Mouse (Mus musculus): ENCODE measurements at regions not wholly inside any gene's neighbourhood (a gene's known extent, or its start where the extent isn't known, plus 50 kb on each side); places are given as distances from the start of the nearest gene placed in this dataset.

DNA sequence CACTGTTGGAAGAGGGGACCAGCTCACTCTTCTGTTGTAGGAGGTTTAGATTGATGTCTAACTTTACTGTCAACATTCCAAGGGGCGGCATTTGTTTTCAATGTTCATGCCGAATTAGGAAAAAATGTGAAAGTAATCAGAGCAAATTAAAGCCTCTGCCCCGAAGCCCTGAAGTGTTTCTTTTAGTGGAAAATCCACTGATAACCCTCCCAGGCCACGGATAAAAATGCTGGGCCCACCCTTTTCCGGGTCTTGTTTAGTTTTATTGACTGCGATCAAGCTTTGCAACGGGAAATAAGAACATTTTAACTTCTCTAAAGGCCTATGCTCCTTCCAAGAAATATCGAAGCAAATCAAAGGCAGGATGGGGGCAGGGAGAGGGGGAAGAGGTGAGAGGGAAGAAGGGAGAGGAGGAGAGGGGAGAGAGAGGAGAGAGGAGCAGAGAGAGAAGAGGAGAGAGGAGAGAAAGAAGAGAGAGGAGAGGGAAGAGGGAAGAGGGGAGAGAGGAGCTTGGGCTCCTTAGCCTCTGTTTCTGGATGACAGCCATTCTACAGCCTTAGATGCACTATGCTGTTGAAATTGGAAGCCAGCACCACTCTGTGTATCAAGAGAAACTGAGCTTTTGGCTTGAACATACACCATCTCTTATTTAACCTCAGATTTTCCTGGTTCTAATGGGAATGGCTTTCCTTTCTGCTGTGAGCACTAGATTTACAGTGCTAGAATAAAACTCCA lies 140.3 kb upstream of the Palmd start:
- no peak overlapping the region for H3K27ac ChIP-seq (ENCODE audit: low read depth, low read length)
- ATAC-seq (replicated peaks; ENCODE audit: insufficient number of reproducible peaks, low FRiP score, low TSS enrichment) = no peak

GRCm38 (mm10) chr3:117107986-117108385 lies 139.2 kb upstream of the Palmd start:
- 81% methylated on average over 6 of the region's 6 CpGs for WGBS (ENCODE audit: insufficient replicate concordance)
- ATAC-seq (replicated peaks; ENCODE audit: insufficient number of reproducible peaks, low FRiP score, low TSS enrichment) = no peak

More for the DNA sequence above, 140.3 kb upstream of the Palmd start:
- Histone ChIP-seq H3K4me3 (ENCODE audit: low read depth, low read length) (no peak overlapping the region), H3K9ac (ENCODE audit: low read depth, low read length) (no peak overlapping the region), H3K4me2 (no peak overlapping the region), H3K9me3 (replicated peaks; ENCODE audit: control insufficient read depth, low read length) (no peaks in the 10 kb centered on the region), H3K36me3 (ENCODE audit: control insufficient read depth, insufficient read depth, low read length) (no peaks in the 10 kb centered on the region), H3K4me1 (ENCODE audit: control insufficient read depth, insufficient read depth, low read length) (no peaks in the 10 kb centered on the region), H3K27me3 (ENCODE audit: control insufficient read depth, insufficient read depth, low read length) (no peaks in the 10 kb centered on the region)
- 51% methylated on average over 8 of the region's 8 CpGs for WGBS (ENCODE audit: insufficient replicate concordance)

DNA sequence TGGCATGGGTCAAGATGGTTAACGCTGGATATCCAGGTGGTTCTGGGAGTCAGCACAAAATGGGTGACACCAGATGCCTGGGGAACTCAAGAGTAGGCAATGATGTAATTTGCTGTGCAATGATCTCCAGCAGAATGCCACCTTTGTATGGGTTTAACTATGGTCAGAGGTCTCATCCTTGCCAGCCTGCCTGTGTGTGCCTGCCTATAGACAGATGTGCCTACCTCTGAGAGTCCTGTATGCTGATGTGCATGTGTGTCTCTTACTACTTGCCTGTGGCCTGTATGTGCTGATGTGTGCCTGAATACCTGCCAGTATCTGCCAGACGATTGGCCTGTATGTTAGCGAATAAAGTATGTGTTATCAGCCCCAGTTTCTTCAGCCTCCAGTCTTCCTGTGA lies 138.6 kb upstream of the Palmd start:
- no peak overlapping the region for H3K4me2 ChIP-seq
- H3K4me1 ChIP-seq (ENCODE audit: control insufficient read depth, insufficient read depth, low read length) = no peaks in the 10 kb centered on the region
- H3K9me3 ChIP-seq (replicated peaks; ENCODE audit: control insufficient read depth, low read length) = no peaks in the 10 kb centered on the region
- H3K36me3 ChIP-seq (ENCODE audit: control insufficient read depth, insufficient read depth, low read length) = no peaks in the 10 kb centered on the region
- H3K9ac ChIP-seq (ENCODE audit: low read depth, low read length) = no peak overlapping the region
- WGBS (ENCODE audit: insufficient replicate concordance) = 62% methylated on average over 3 of the region's 3 CpGs
- H3K27me3 ChIP-seq (ENCODE audit: control insufficient read depth, insufficient read depth, low read length) = no peaks in the 10 kb centered on the region
- no peak overlapping the region for H3K4me3 ChIP-seq (ENCODE audit: low read depth, low read length)
- ATAC-seq (replicated peaks; ENCODE audit: insufficient number of reproducible peaks, low FRiP score, low TSS enrichment) = no peak
- H3K27ac ChIP-seq (ENCODE audit: low read depth, low read length) = no peak overlapping the region

More at GRCm38 (mm10) chr3:117107986-117108385, 139.2 kb upstream of the Palmd start:
- no peaks in the 10 kb centered on the region for H3K9me3 ChIP-seq (replicated peaks; ENCODE audit: control insufficient read depth, low read length)
- H3K9ac ChIP-seq (ENCODE audit: low read depth, low read length) = no peak overlapping the region
- no peak overlapping the region for H3K4me2 ChIP-seq
- no peaks in the 10 kb centered on the region for H3K36me3 ChIP-seq (ENCODE audit: control insufficient read depth, insufficient read depth, low read length)
- no peak overlapping the region for H3K27ac ChIP-seq (ENCODE audit: low read depth, low read length)
- H3K4me3 ChIP-seq (ENCODE audit: low read depth, low read length) = no peak overlapping the region
- H3K4me1 ChIP-seq (ENCODE audit: control insufficient read depth, insufficient read depth, low read length) = no peaks in the 10 kb centered on the region
- H3K27me3 ChIP-seq (ENCODE audit: control insufficient read depth, insufficient read depth, low read length) = no peaks in the 10 kb centered on the region

GRCm38 (mm10) chr3:117087646-117088045 lies 118.9 kb upstream of the Palmd start:
- no peak overlapping the region for H3K9ac ChIP-seq (ENCODE audit: low read depth, low read length)
- WGBS (ENCODE audit: insufficient replicate concordance) = 73% methylated on average over 2 of the region's 2 CpGs
- H3K27ac ChIP-seq (ENCODE audit: low read depth, low read length) = no peak overlapping the region
- no peak for ATAC-seq (replicated peaks; ENCODE audit: insufficient number of reproducible peaks, low FRiP score, low TSS enrichment)
- H3K36me3 ChIP-seq (ENCODE audit: control insufficient read depth, insufficient read depth, low read length) = no peaks in the 10 kb centered on the region
- H3K9me3 ChIP-seq (replicated peaks; ENCODE audit: control insufficient read depth, low read length) = no peaks in the 10 kb centered on the region
- H3K27me3 ChIP-seq (ENCODE audit: control insufficient read depth, insufficient read depth, low read length) = no peaks in the 10 kb centered on the region
- H3K4me1 ChIP-seq (ENCODE audit: control insufficient read depth, insufficient read depth, low read length) = no peaks in the 10 kb centered on the region
- no peak overlapping the region for H3K4me2 ChIP-seq
- no peak overlapping the region for H3K4me3 ChIP-seq (ENCODE audit: low read depth, low read length)

- Histone ChIP-seq H3K27me3 (ENCODE audit: control insufficient read depth, insufficient read depth, low read length) (no peaks in the 10 kb centered on the region), H3K36me3 (ENCODE audit: control insufficient read depth, insufficient read depth, low read length) (no peaks in the 10 kb centered on the region), H3K4me2 (no peak overlapping the region), H3K4me3 (ENCODE audit: low read depth, low read length) (no peak overlapping the region), H3K27ac (ENCODE audit: low read depth, low read length) (no peak overlapping the region), H3K9me3 (replicated peaks; ENCODE audit: control insufficient read depth, low read length) (no peaks in the 10 kb centered on the region), H3K4me1 (ENCODE audit: control insufficient read depth, insufficient read depth, low read length) (no peaks in the 10 kb centered on the region), H3K9ac (ENCODE audit: low read depth, low read length) (no peak overlapping the region)
- no peak for ATAC-seq (replicated peaks; ENCODE audit: insufficient number of reproducible peaks, low FRiP score, low TSS enrichment)
- WGBS (ENCODE audit: insufficient replicate concordance) = 40% methylated on average over 2 of the region's 2 CpGs
These were observed 107.9 kb upstream of the Palmd start for GRCm38 (mm10) chr3:117076734-117077133.

DNA sequence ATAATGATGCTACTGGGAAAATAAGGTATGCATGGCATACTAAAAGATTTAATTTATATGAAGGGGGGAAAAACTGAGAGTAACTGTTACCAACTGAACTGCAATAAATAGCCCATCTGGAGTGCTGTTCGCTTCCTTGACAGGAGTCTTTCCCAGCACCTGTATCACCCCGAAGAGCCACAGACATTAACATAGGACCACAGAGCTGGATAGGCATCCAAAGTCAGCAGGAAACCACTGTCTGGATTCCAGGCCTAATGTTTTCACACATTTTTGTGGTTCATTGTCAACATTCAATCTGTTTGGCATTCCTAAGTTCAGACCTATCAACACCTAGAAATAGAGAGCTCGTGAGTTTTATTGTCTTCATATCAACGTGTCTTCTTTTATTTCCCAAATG lies 104.6 kb upstream of the Palmd start:
- no peak overlapping the region for H3K4me3 ChIP-seq (ENCODE audit: low read depth, low read length)
- no peak for ATAC-seq (replicated peaks; ENCODE audit: insufficient number of reproducible peaks, low FRiP score, low TSS enrichment)
- no peaks in the 10 kb centered on the region for H3K27me3 ChIP-seq (ENCODE audit: control insufficient read depth, insufficient read depth, low read length)
- no peak overlapping the region for H3K27ac ChIP-seq (ENCODE audit: low read depth, low read length)
- H3K9me3 ChIP-seq (replicated peaks; ENCODE audit: control insufficient read depth, low read length) = no peaks in the 10 kb centered on the region
- no peak overlapping the region for H3K4me2 ChIP-seq
- 61% methylated on average over 4 of the region's 4 CpGs for WGBS (ENCODE audit: insufficient replicate concordance)
- H3K36me3 ChIP-seq (ENCODE audit: control insufficient read depth, insufficient read depth, low read length) = no peaks in the 10 kb centered on the region
- no peak overlapping the region for H3K9ac ChIP-seq (ENCODE audit: low read depth, low read length)
- H3K4me1 ChIP-seq (ENCODE audit: control insufficient read depth, insufficient read depth, low read length) = no peaks in the 10 kb centered on the region

GRCm38 (mm10) chr3:117072998-117073397 lies 104.2 kb upstream of the Palmd start:
- H3K27ac ChIP-seq (ENCODE audit: low read depth, low read length) = no peak overlapping the region
- H3K9ac ChIP-seq (ENCODE audit: low read depth, low read length) = no peak overlapping the region
- H3K36me3 ChIP-seq (ENCODE audit: control insufficient read depth, insufficient read depth, low read length) = no peaks in the 10 kb centered on the region
- no peak for ATAC-seq (replicated peaks; ENCODE audit: insufficient number of reproducible peaks, low FRiP score, low TSS enrichment)
- H3K27me3 ChIP-seq (ENCODE audit: control insufficient read depth, insufficient read depth, low read length) = no peaks in the 10 kb centered on the region
- no peaks in the 10 kb centered on the region for H3K9me3 ChIP-seq (replicated peaks; ENCODE audit: control insufficient read depth, low read length)
- no peak overlapping the region for H3K4me3 ChIP-seq (ENCODE audit: low read depth, low read length)
- 66% methylated on average over 3 of the region's 3 CpGs for WGBS (ENCODE audit: insufficient replicate concordance)
- H3K4me2 ChIP-seq = no peak overlapping the region
- no peaks in the 10 kb centered on the region for H3K4me1 ChIP-seq (ENCODE audit: control insufficient read depth, insufficient read depth, low read length)

GRCm38 (mm10) chr3:117071851-117072250 lies 103.1 kb upstream of the Palmd start:
- Histone ChIP-seq H3K27ac (ENCODE audit: low read depth, low read length) (no peak overlapping the region), H3K27me3 (ENCODE audit: control insufficient read depth, insufficient read depth, low read length) (no peaks in the 10 kb centered on the region), H3K9ac (ENCODE audit: low read depth, low read length) (no peak overlapping the region), H3K4me3 (ENCODE audit: low read depth, low read length) (no peak overlapping the region), H3K4me1 (ENCODE audit: control insufficient read depth, insufficient read depth, low read length) (no peaks in the 10 kb centered on the region), H3K4me2 (no peak overlapping the region), H3K36me3 (ENCODE audit: control insufficient read depth, insufficient read depth, low read length) (no peaks in the 10 kb centered on the region), H3K9me3 (replicated peaks; ENCODE audit: control insufficient read depth, low read length) (no peaks in the 10 kb centered on the region)
- 87% methylated on average over 5 of the region's 5 CpGs for WGBS (ENCODE audit: insufficient replicate concordance)
- no peak for ATAC-seq (replicated peaks; ENCODE audit: insufficient number of reproducible peaks, low FRiP score, low TSS enrichment)

DNA sequence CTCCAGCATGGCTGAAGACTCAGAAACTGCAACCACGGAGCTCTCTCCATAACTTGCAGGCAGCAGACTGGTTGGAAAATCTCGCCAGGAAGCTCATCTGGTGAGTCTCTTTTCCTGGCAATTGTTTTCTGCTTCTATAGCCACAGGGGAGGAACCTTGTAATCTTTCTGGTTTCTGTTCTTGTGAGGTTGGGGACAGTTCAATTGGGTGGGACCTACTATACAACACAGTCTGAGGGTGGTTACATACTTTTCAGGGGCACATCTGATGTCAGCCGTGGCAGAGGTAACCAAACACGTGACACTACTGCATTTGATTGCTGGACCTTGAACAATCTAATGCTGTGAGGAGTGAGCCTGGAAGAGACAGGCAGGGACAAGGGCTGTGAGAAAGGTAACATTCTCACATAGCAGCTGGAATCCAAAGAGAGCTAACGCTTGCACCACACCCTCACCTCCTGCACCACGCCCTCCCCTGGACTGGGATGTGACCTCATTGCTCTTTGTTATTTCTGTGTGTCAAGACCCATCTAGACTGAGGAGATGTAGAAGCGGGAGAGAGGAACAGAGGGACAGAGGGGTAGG lies 98.8 kb upstream of the Palmd start:
- Histone ChIP-seq H3K9me3 (replicated peaks; ENCODE audit: control insufficient read depth, low read length) (no peaks in the 10 kb centered on the region), H3K27me3 (ENCODE audit: control insufficient read depth, insufficient read depth, low read length) (no peaks in the 10 kb centered on the region), H3K9ac (ENCODE audit: low read depth, low read length) (no peak overlapping the region), H3K4me1 (ENCODE audit: control insufficient read depth, insufficient read depth, low read length) (no peaks in the 10 kb centered on the region), H3K27ac (ENCODE audit: low read depth, low read length) (no peak overlapping the region), H3K4me2 (no peak overlapping the region), H3K4me3 (ENCODE audit: low read depth, low read length) (no peak overlapping the region), H3K36me3 (ENCODE audit: control insufficient read depth, insufficient read depth, low read length) (no peaks in the 10 kb centered on the region)
- WGBS (ENCODE audit: insufficient replicate concordance) = 59% methylated on average over 7 of the region's 7 CpGs
- ATAC-seq (replicated peaks; ENCODE audit: insufficient number of reproducible peaks, low FRiP score, low TSS enrichment) = no peak; the same call in 1 of the 2 replicates

All from heart, embryonic 11.5 days (tissue).